Mouse (Mus musculus) B cell, adult 67 days (primary cell): ENCODE measurements around the gene Tgfb1. TPM values are rescaled to one million over a fixed set of nuclear protein-coding genes. Genes with fewer than 3 reads are reported as not detected.

Source experiments
- total RNA-seq, 2 experiments: library from RNA; stranded (reverse); gene quantifications; 4 replicates each; pipeline ENCODE4 v1.2.4; 2023

The Tgfb1 gene
- total RNA-seq, result 100 to 1,000 TPM; 312 to 326 TPM

DNA sequence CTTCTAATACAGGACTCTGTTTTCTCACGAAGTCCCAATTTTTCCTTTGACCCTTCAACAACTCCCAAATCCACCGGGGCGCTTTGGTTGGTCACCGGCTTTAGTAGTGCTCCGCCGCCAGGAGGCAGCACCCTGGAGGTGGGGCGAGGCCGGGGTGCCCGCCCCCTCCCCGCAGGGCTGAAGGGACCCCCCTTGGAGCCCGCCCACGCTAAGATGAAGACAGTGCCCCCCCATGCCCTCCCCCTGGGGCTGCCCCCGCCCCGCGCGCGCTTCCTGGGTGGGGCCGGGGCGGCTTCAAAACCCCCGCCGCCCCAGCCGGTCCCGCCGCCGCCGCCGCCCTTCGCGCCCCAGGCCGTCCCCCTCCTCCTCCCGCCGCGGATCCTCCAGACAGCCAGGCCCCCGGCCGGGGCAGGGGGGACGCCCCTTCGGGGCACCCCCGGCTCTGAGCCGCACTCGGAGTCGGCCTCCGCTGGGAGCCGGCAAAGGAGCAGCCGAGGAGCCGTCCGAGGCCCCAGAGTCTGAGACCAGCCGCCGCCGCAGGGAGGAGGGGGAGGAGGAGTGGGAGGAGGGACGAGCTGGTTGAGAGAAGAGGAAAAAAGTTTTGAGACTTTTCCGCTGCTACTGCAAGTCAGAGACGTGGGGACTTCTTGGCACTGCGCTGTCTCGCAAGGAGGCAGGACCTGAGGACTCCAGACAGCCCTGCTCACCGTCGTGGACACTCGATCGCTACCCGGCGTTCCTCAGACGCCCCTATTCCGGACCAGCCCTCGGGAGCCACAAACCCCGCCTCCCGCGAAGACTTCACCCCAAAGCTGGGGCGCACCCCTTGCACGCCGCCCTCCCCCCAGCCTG, at the start of gene Tgfb1:
Gene Tgfb1, plus strand, starts transcription at position 323 of the 852 bp plus-strand sequence.

DNA sequence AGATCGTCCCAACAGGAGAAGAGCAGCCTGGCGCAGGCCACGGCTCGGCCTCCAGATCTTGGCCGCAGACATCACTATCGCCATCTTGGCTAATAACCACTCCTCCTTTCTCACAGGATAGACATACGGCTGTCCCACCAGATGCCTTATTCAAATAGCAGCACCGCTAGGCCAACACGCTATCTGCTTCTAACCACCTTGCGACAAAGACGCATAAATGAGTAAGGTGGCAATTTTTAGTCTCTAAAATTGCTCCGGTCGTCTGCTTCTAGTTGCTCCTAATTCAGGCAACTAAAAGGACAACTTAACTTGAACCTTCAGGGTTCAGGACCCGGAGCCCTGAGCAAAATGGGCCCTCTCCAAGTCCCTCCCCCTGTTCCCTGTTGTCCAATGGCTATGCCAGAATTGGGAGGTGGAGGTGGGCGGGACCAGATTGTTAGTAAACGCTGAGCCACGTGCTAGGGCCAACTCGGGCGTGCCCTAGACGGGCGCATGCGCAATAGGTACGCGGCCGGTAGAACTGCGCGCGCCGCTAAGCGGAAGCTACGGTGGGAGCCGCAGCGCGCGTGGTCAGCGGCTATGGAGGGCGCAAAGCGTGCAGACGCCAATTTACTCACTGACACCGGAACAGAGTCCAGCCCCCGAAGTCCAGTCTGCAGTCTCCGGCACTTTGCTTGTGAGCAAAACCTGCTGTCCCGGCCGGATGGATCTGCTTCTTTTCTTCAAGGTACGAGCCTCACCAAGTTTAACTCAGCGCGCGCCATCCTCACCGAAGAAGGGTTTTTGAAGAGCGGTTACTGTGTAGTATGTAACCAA, 27.9 kb upstream of the Tgfb1 start, which contains the start of the genes Bckdha and Exosc5:
Gene Bckdha, minus strand, starts transcription at position 325 of the 816 bp plus-strand sequence.
Gene Exosc5, plus strand, starts transcription at position 508 of the 816 bp plus-strand sequence.

DNA sequence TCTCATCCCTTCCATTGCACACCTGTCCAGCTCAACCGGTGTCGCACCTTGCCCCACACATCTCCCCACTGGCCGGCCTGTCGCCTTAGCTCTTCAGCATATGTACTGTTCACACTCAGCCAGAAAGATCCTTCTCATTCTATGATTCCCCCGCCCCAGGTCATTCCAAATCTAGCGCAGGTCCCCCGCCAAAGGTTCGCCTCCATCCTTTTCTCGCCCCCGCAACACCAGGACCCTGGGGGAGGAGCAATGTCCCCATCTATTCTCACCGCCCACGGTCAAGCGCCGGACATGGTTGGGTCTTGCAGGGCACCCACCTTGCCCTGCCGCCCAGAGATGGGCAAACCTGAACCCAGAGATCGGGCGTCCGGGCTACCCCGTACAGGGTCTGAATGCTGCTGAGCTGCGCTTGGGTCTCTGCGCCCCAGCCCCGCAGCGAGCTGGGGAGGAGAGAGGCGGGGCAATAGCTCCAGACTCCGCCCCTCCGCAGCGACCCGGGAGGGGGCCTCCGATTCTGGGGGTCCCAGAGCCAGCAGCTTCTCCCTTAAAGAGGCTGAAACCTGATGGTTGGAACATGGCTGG, 12.0 kb upstream of the Tgfb1 start, which contains the start of gene Tmem91:
Gene Tmem91, minus strand, starts transcription at position 448 of the 582 bp plus-strand sequence.

DNA sequence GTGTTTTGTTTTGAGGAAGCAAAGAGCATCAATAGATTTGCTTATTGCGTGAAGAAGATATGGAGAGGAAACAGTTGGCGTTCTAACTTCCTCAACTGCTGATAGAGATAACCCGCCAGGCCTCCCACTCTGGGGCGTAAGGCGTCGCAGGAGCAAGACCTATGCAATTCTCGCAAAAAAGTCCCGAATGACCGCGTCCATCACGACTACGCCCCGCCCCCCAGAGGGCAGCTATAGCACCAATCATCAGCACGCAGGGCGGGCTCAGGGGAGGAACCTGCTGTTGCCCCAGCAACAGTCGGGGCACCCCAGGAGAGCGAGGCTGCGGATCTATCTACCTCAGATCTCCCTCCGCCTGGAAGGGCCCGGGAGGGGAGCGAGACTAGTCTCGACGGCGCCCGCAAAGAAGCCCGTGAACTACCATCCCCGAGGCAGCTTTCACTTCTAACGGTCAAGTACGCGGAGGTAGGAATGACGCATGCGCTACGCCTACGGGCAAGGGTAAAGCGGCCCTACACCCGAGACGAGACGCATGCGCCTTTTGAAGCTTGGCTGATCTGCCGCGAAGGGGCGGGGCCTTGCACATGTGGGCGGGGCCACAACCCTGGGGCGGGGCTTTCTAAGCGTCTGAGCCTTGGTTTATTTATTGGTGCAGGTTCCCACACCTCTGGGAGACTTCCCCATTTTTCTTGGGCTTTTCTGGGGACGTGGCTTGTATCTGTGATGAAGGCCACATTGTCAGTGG, 6.1 kb upstream of the Tgfb1 start, which contains the start of gene B9d2:
Gene B9d2, plus strand, starts transcription at position 267 of the 745 bp plus-strand sequence.

DNA sequence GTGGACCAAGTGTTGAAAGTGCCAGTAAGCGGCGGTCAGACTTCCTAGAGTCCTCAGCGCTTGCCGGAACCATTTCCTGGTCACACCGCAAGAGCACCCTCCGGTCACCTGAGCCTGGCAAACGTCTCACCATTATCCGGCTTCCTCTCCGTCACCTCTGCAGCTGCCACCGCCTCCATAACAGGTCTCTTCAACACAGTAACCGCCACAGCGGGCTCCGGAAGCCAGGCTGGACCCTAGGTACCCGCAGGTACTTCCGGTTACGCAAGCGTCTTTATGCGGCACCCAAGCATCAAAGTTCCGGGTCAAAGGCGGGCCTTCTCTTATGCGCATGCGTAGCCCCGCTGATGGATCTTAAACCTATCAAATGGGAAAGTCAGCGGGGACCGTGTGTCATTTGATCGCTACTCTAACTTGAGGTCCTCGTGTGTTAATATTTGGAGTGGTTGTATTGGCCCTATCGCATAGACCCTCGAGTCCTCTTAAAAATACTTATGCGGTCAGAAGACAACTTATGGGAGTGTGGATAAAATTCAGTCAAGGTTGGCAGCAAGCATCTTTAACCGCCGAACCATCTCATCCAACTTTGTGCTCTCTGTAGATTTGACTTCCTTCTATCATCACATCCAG, 32.1 kb downstream of the Tgfb1 start, which contains the start of gene Ccdc97:
Gene Ccdc97, minus strand, starts transcription at position 301 of the 630 bp plus-strand sequence.

Other genes starting within 250 kb of the Tgfb1 start
- gene Ceacam1, start 209.4 kb upstream of the Tgfb1 start, total RNA-seq, result 10 to 100 TPM; 61.2 to 62.6 TPM
- 10 to 100 TPM; 10.9 to 13.3 TPM for gene Ceacam2, start 147.1 kb upstream of the Tgfb1 start, total RNA-seq
- gene Erich4, start 71.1 kb upstream of the Tgfb1 start, total RNA-seq, result not detected
- gene Dmac2, start 67.6 kb upstream of the Tgfb1 start, total RNA-seq, result 100 to 1,000 TPM; 110 to 124 TPM
- 10 to 100 TPM; 45.7 to 52.2 TPM for gene B3gnt8, start 60.3 kb upstream of the Tgfb1 start, total RNA-seq
- gene Bckdha, start 28.0 kb upstream of the Tgfb1 start, total RNA-seq, result 10 to 100 TPM; 42.4 to 52.8 TPM
- 10 to 100 TPM; 85.2 to 85.3 TPM for gene Exosc5, start 27.8 kb upstream of the Tgfb1 start, total RNA-seq
- not detected for gene Tmem91, start 11.8 kb upstream of the Tgfb1 start, total RNA-seq
- 10 to 100 TPM; 41.3 to 43.3 TPM for gene B9d2, start 6.2 kb upstream of the Tgfb1 start, total RNA-seq
- gene Ccdc97, start 32.1 kb downstream of the Tgfb1 start, total RNA-seq, result 100 to 1,000 TPM; 104 to 109 TPM
- 100 to 1,000 TPM; 222 to 232 TPM for gene Hnrnpul1, start 67.8 kb downstream of the Tgfb1 start, total RNA-seq
- gene Axl, start 101.7 kb downstream of the Tgfb1 start, total RNA-seq, result 1 to 10 TPM; 1.1 to 5.7 TPM
- not detected for gene Cyp2s1, start 129.9 kb downstream of the Tgfb1 start, total RNA-seq
- gene Cyp2b10, start 210.6 kb downstream of the Tgfb1 start, total RNA-seq, result not detected